Mouse (Mus musculus): Measurements from ENCODE around the gene Dnah7a.
"Not testable (repeated sequence)": the region's sequence is repeated elsewhere in the genome, so short reads cannot be mapped to it uniquely, and the experiment has no call there.

DNA sequence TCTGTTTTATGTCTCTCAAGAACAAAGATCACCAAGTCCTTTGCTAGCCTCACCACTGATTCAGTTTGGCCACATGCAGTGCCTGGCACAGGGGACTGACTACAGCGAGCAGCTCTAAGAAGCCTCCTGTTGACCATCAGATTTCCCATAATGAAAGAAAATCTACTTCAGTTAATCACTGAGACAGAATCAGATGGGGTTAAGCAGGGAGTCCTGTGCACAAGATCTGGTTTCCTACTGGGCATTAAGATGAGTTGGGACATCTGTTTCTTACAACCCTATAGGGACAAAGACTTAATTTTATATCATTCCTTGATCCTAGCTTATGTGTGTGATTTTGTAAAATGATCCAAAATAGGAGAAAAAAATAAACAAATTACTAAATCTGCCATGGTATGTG is 171.8 kb downstream of the Dnah7a start:
- TF ChIP-seq CTCF (IDR thresholded peaks at IDR 0.05; ENCODE audit: borderline replicate concordance, extremely low read depth, insufficient read depth, insufficient read length); POLR2A (IDR thresholded peaks at IDR 0.05; ENCODE audit: borderline replicate concordance, extremely low read depth, insufficient read depth, insufficient read length, poor library complexity, severe bottlenecking): not testable (repeated sequence)
